Mouse (Mus musculus): Measurements from ENCODE around the gene Wscd2. TPM values are rescaled to one million over a fixed set of nuclear protein-coding genes. Genes with fewer than 3 reads are reported as not detected.

Wscd2 gene
- polyA plus RNA-seq, 1 experiment from 2014 or later, result 3.9 TPM

DNA sequence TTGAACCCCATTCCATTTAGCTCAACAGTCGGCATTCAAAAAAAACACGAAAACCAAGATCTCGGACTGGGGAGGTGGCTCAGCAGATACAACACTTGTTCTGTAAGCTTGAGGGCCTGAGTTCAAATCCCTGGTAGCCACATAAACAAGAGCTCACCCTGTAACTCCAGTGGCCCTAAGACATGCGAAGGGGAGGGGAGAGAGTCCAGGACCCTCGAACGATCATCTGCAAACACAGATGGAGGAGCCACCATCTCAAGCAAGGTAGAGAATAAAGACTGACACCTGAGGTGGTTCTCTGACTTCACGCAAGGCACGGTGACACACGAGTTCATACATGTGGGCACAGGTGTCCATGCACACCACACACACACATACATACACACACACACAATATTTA lies 516 bp upstream of the Wscd2 start:
- Histone ChIP-seq H3K27ac (no peak overlapping the region), H3K4me1 (peaks cover 48% of the 10 kb centered on the region)

DNA sequence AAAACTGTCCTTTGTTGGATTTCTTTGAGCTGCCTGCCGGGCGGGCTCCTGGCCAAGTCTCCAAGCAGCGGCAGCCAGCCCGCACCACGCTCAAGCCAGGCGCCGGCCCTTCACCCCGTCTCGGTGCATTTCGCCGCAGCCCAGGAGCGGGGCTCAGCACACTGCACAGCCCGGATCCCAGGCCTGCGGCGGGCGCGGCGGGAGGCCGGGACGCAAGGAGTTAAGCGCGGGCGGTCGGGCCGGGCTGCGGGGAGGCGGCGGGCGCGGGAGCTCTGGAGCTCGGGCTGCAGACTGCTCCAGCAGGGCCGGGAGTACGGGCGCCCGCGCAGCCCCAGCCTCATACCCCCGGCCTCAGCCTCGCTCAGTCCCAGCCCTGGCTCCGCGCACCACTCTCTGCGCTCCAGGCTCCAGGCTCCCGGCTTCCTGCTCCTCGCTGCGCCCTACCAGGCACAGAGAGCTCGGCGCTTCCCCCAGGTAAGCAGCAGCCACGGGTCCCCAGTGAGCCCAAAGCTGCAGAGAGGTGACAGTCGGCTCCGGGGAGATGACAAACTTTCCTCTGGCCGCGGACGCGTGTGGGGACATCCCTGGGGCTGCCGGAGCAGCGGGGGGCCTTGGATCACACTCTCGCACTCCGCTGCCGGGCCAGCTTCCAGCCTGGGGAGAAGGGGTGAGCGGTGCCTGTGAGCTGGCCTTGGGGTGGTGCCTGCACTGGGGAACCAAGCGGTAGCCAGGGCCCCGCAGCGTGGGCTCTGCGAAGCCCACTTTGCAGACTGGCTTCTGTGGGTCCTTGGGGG lies 531 bp downstream of the Wscd2 start:
- DNase-seq (ENCODE audit: extremely low spot score, low spot score), result peak; percentile 56
- WGBS, result 1% methylated on average over 63 of the region's 63 CpGs
- Histone ChIP-seq H3K4me3 (peak overlapping the region; percentile 69), H3K27ac (peak overlapping the region; percentile 86), H3K27me3 (ENCODE audit: poor library complexity, severe bottlenecking) (peaks cover 60% of the 10 kb centered on the region), H3K4me1 (peaks cover 46% of the 10 kb centered on the region), H3K36me3 (replicated peaks) (no peaks in the 10 kb centered on the region), H3K9me3 (no peaks in the 10 kb centered on the region)

More for the DNA sequence above, 516 bp upstream of the Wscd2 start:
- H3K4me3 ChIP-seq, result no peak overlapping the region; the same call in 1 of the 2 replicates
- peaks cover 60% of the 10 kb centered on the region for H3K27me3 ChIP-seq (ENCODE audit: poor library complexity, severe bottlenecking)
- no peak for DNase-seq (ENCODE audit: extremely low spot score, low spot score)
- no peaks in the 10 kb centered on the region for H3K9me3 ChIP-seq
- H3K36me3 ChIP-seq (replicated peaks), result no peaks in the 10 kb centered on the region
- WGBS, result 95% methylated on average over 9 of the region's 9 CpGs

DNA sequence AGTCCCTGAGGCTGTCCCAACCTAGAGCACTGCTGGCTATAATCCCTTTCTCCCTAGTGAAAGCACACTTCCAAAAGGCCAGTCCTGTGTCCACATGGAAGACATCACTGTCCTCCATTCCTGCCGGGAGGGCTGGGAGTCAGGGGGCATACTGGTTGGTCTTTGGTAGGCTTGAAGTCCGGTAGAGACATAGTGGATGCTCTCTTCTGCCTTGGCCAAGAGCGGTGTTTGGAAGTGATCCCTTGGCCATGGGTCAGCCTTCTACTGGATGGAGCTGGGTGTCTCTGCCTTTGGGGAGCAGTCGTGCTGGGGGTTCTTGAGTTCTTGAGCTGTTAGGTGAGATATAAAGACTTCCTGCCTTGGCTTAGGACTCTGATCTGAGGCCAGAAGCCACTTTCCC lies 1.4 kb downstream of the Wscd2 start:
- Histone ChIP-seq H3K9me3 (no peaks in the 10 kb centered on the region), H3K4me1 (peaks cover 43% of the 10 kb centered on the region), H3K4me3 (peak overlapping the region; percentile 69), H3K27ac (peak overlapping the region; percentile 86; the same call in 1 of the 2 replicates), H3K36me3 (replicated peaks) (no peaks in the 10 kb centered on the region), H3K27me3 (ENCODE audit: poor library complexity, severe bottlenecking) (peaks cover 60% of the 10 kb centered on the region)
- DNase-seq (ENCODE audit: extremely low spot score, low spot score), result no peak
- 73% methylated on average over 4 of the region's 4 CpGs for WGBS

DNA sequence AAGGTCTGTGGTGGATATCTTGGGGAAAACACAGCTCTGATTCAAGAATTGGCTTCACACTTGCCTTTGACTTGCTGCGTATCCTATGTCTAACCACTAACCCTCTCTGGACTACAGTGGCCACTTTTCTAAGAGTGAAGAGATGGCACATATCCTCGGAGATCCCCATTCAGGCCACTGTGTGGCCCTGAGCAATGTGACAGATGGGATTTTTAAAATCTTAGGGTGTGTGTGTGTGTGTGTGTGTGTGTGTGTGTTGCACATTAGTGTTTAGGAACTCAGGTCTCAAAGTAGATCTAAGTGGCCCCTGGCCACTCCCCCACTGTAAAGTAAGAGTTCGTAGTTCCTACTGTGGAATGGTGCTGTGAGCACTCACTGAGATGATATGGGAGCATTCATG lies 1.9 kb downstream of the Wscd2 start:
- H3K27ac ChIP-seq, result 0 out of 2 replicates have a peak overlapping the region, but pooled peaks have one; percentile 86
- peaks cover 60% of the 10 kb centered on the region for H3K27me3 ChIP-seq (ENCODE audit: poor library complexity, severe bottlenecking)
- H3K4me3 ChIP-seq, result peak overlapping the region; percentile 69; the same call in 1 of the 2 replicates
- DNase-seq (ENCODE audit: extremely low spot score, low spot score), result no peak
- no peaks in the 10 kb centered on the region for H3K9me3 ChIP-seq
- H3K36me3 ChIP-seq (replicated peaks), result no peaks in the 10 kb centered on the region
- peaks cover 48% of the 10 kb centered on the region for H3K4me1 ChIP-seq
- 87% methylated on average over 3 of the region's 3 CpGs for WGBS

DNA sequence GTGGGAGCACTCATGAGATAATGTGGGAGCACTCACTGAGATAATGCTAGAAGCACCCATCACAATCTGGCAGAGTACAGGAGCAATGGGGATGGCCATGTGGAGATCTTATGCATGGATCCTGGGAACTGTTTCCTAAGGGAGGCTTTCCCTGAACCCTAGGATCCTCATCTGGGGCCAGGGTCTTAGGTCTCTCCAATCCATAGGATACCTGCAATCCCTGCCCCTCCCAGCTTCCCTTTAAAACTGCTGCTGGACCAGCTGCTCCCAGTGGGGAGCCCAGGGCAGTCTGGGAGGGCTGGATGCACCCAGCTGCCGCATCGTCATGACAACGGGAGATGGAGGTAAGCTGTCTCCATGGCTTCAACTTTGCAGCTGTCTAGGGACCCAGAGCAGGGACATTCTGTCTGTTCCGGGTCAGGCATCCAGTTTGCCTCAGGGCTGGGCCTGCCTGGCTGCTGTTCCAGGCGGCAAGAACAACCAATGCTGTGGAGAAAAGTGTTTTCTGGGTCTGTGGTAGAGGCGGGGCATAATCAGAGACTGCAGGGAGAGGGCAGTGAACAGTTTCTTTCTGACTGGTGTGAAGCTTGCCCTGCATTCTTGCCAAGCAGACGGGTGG lies 2.4 kb downstream of the Wscd2 start:
- no peaks in the 10 kb centered on the region for H3K36me3 ChIP-seq (replicated peaks)
- no peaks in the 10 kb centered on the region for H3K9me3 ChIP-seq
- peak overlapping the region; percentile 3; the same call in 1 of the 2 replicates for H3K4me3 ChIP-seq
- H3K27ac ChIP-seq, result no peak overlapping the region
- H3K27me3 ChIP-seq (ENCODE audit: poor library complexity, severe bottlenecking), result peaks cover 60% of the 10 kb centered on the region
- 15% methylated on average over 7 of the region's 7 CpGs for WGBS
- DNase-seq (ENCODE audit: extremely low spot score, low spot score), result peak; percentile 49
- peaks cover 52% of the 10 kb centered on the region for H3K4me1 ChIP-seq

DNA sequence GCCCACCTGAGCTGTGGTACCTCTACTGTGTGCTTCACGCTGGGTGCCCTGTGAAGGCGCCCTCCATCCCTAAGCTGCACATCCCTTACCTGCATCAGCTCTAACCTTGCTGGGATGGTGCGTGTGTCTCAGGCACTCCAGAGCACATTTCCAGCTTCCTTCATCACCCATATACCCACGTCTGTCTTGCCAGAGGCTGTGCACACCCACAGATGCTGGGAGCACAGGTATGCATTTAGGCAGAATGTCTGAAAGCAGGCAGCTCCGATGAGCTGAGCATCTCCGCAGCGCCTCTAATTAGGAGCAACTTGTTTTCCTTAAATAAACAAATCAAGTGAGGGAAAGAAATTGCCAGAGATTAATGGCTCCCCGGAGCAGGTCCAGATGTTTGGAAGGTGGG lies 3.9 kb downstream of the Wscd2 start:
- no peak for DNase-seq (ENCODE audit: extremely low spot score, low spot score)
- Histone ChIP-seq H3K36me3 (replicated peaks) (no peaks in the 10 kb centered on the region), H3K4me1 (peaks cover 52% of the 10 kb centered on the region), H3K4me3 (no peak overlapping the region), H3K27me3 (ENCODE audit: poor library complexity, severe bottlenecking) (peaks cover 50% of the 10 kb centered on the region), H3K9me3 (no peaks in the 10 kb centered on the region), H3K27ac (no peak overlapping the region)
- 80% methylated on average over 8 of the region's 8 CpGs for WGBS

DNA sequence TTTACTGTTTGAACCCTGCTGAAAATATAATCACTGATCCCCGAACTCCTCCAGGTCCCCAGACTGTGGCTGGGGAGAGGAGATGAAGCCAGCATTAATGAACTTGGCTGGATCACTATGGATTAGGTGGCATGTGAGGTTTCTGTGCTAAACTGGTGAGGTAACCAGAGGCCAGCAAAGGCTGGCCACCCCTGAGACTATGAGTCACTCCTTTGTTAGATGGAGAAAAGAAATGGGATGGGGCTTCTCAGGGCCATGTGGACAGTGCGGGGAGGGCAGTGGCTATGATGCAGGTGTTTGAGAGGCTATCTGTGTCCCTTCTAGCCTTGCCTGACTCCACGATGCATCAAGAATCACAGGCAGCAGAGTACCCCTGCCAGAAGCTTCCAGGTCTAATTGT lies 6.8 kb downstream of the Wscd2 start:
- WGBS, result 72% methylated on average over 3 of the region's 3 CpGs
- peaks cover 36% of the 10 kb centered on the region for H3K4me1 ChIP-seq
- no peaks in the 10 kb centered on the region for H3K9me3 ChIP-seq
- DNase-seq (ENCODE audit: extremely low spot score, low spot score), result no peak
- H3K4me3 ChIP-seq, result no peak overlapping the region
- H3K36me3 ChIP-seq (replicated peaks), result no peaks in the 10 kb centered on the region
- H3K27ac ChIP-seq, result no peak overlapping the region
- H3K27me3 ChIP-seq (ENCODE audit: poor library complexity, severe bottlenecking), result peaks cover 24% of the 10 kb centered on the region

DNA sequence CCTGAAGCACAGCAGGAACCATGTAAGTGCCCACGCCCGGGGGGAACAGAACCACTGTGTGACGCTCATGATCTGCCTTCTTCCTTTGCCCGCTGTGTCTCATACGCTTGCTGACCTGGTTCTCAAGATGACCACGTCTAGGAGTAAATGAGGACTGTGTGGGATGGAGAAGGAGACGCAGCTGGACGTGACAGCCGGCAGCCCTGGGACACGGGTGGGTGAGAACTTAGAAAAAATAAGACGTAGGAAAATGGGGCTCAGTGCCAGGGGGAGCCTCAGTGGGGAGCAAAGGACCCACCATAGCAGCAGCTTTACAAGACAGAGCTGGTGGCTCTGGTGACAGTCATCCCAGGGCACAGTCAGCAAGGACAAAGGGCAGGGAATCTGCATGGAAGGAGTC lies 9.3 kb downstream of the Wscd2 start:
- peaks cover 30% of the 10 kb centered on the region for H3K4me1 ChIP-seq
- no peaks in the 10 kb centered on the region for H3K9me3 ChIP-seq
- no peak overlapping the region for H3K27ac ChIP-seq
- no peaks in the 10 kb centered on the region for H3K36me3 ChIP-seq (replicated peaks)
- H3K4me3 ChIP-seq, result no peak overlapping the region
- peaks cover 14% of the 10 kb centered on the region for H3K27me3 ChIP-seq (ENCODE audit: poor library complexity, severe bottlenecking)
- WGBS, result 92% methylated on average over 11 of the region's 11 CpGs
- no peak for DNase-seq (ENCODE audit: extremely low spot score, low spot score)

DNA sequence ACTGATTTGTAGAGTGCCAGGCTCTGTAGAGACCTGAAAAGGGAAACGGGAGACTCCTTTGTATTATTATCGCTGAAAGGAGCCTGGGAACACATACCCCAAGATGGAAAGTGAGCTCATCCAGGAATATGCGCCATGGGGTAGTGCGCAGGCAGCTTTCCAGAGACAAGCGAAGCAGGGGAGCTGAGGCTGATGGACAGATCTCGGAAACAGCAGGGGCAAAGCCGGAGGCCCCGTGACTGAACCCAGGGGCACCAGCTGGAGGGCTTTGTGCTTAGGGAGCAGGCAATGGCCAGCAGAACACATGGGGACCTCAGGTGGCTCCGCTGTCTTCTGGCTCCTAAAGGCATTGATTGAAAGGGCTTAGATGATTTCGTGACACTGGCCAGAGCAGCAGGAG lies 13.1 kb downstream of the Wscd2 start:
- peaks cover 42% of the 10 kb centered on the region for H3K4me1 ChIP-seq
- peaks cover 14% of the 10 kb centered on the region for H3K27me3 ChIP-seq (ENCODE audit: poor library complexity, severe bottlenecking)
- H3K4me3 ChIP-seq, result peak overlapping the region; percentile 16; the same call in 1 of the 2 replicates
- H3K9me3 ChIP-seq, result no peaks in the 10 kb centered on the region
- H3K36me3 ChIP-seq (replicated peaks), result no peaks in the 10 kb centered on the region
- 5% methylated on average over 10 of the region's 10 CpGs for WGBS
- peak overlapping the region; percentile 76 for H3K27ac ChIP-seq
- peak; percentile 50 for DNase-seq (ENCODE audit: extremely low spot score, low spot score)

DNA sequence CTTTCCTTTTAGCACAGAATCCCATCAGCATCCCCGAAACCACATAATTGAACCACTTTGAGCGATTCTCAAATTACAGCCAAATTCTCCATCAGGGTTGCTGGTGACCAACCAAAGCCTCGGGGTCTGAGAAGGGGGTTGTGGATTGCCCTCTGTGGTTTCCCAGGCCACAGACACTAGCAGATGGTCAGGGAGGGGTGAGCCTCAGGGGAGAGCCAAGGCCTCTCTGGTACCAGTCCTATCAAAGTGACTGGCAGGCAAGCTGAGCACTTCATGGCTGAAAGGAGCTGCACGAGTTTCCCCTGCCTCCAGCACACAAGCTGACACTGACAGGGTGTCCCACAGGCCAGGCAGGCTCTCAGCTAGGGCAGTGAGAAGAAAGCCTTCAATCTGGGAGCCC lies 14.5 kb downstream of the Wscd2 start:
- Histone ChIP-seq H3K4me3 (no peak overlapping the region), H3K9me3 (no peaks in the 10 kb centered on the region), H3K27me3 (ENCODE audit: poor library complexity, severe bottlenecking) (peaks cover 14% of the 10 kb centered on the region), H3K36me3 (replicated peaks) (no peaks in the 10 kb centered on the region), H3K27ac (peak overlapping the region; percentile 76), H3K4me1 (peaks cover 45% of the 10 kb centered on the region)
- 25% methylated on average over 4 of the region's 4 CpGs for WGBS
- DNase-seq (ENCODE audit: extremely low spot score, low spot score), result no peak

DNA sequence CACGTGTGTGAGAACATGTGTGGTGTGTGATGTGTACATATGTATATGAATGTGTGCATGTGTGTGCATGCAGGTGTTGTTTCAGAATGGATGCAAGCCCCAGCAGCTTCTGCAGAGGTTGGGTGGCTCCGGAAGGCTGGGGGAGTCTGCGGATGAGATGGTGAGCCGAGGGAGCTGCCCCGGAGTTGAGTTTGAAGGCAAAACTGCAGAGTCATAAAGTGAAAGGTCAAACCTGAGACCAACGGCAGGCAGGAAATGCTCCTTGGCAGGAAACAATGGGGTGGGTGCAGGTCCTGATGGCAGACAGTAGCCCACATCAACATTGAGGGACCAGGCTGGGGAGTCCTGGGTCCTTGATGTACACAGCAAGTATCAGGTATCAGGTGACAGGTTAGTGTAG lies 15.9 kb downstream of the Wscd2 start:
- Histone ChIP-seq H3K27me3 (ENCODE audit: poor library complexity, severe bottlenecking) (peaks cover 14% of the 10 kb centered on the region), H3K27ac (no peak overlapping the region), H3K4me3 (no peak overlapping the region), H3K4me1 (peaks cover 56% of the 10 kb centered on the region), H3K36me3 (replicated peaks) (no peaks in the 10 kb centered on the region), H3K9me3 (no peaks in the 10 kb centered on the region)
- 82% methylated on average over 6 of the region's 6 CpGs for WGBS
- DNase-seq (ENCODE audit: extremely low spot score, low spot score), result no peak

DNA sequence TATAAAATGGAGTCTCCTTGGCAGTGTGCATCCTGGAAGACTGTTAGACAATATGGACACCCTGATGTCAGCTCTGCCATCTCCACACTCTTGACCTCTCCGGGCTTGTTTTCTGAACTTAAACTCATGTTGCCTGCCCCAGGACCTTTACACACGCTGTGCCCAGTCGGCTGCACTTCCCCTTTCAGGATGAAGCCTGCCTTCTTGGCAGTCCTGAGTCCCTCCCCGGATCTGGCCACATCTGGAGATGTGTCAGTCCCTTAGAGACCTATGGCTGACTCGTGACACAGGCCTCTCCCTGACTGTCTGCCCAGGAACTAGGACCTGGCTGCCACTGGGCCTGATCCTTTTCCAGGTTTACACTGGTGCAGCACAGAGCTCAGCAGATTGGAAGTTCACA lies 16.6 kb downstream of the Wscd2 start:
- WGBS, result 83% methylated on average over 5 of the region's 5 CpGs

DNA sequence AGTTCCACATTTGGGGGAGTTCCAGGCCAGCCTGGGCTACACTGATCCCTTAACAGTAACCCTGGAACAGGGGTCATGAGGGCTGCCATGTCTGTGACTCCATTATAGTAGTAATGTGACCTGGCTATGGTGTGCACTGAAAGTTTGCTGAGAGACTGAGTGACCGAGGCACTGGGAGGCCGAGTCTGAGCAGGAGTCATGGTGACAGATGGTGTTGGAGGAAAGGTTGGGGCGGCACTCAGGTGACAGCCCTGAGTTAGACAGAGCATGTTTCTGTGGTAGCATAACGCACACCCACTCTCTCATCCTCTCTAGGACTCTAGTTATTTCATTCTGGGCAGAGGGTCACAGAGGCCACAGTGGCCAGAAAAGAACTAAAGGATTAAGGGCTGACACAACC lies 19.0 kb downstream of the Wscd2 start:
- no peaks in the 10 kb centered on the region for H3K9me3 ChIP-seq
- no peaks in the 10 kb centered on the region for H3K27me3 ChIP-seq (ENCODE audit: poor library complexity, severe bottlenecking)
- no peak overlapping the region for H3K4me3 ChIP-seq
- no peaks in the 10 kb centered on the region for H3K36me3 ChIP-seq (replicated peaks)
- WGBS, result 86% methylated on average over 4 of the region's 4 CpGs
- no peak overlapping the region for H3K27ac ChIP-seq
- H3K4me1 ChIP-seq, result peaks cover 40% of the 10 kb centered on the region
- DNase-seq (ENCODE audit: extremely low spot score, low spot score), result no peak

More for the DNA sequence above, 16.6 kb downstream of the Wscd2 start:
- Histone ChIP-seq H3K27ac (no peak overlapping the region), H3K36me3 (replicated peaks) (no peaks in the 10 kb centered on the region), H3K4me3 (no peak overlapping the region), H3K4me1 (peaks cover 55% of the 10 kb centered on the region), H3K9me3 (no peaks in the 10 kb centered on the region), H3K27me3 (ENCODE audit: poor library complexity, severe bottlenecking) (peaks cover 12% of the 10 kb centered on the region)
- no peak for DNase-seq (ENCODE audit: extremely low spot score, low spot score)

Measured in forebrain, embryonic 10.5 days (tissue).